In genomic region chr17:30072613-30073012, GRCm38 (mm10) we compare ENCODE assay signal across 22 mouse cellular contexts.
"Had no signal": no experiment of that assay in that cellular context is flagged by ENCODE, and none has a peak within 500 bp of the region (broad histone marks: within the 10 kb centered on the region; RNA-seq: fewer than 3 reads in every experiment).

No protein-coding gene starts in this region.

- DNase-seq: kidney, adult 9 months; kidney, postnatal 25 days; layer of hippocampus, adult 9-11 months; layer of hippocampus, postnatal 36 days; liver, postnatal 0 days; lung, embryonic 14.5 days; right cerebral cortex, adult 18-20 months; right cerebral cortex, postnatal 14 days; right cerebral cortex, postnatal 4 days; thymus, adult 18-20 months; thymus, postnatal 36 days had no signal

- ATAC-seq: liver, postnatal 0 days; lung, postnatal 0 days; midbrain, embryonic 15.5 days had no signal

- H3K27ac ChIP-seq: kidney, postnatal 0 days; left cerebral cortex, adult 2 months; liver, embryonic 14.5 days; macrophage; midbrain, embryonic 12.5 days; midbrain, embryonic 15.5 days; neural tube, embryonic 12.5 days; neural tube, embryonic 15.5 days had no signal

- H3K27me3 ChIP-seq: midbrain, embryonic 12.5 days; midbrain, embryonic 15.5 days; neural tube, embryonic 12.5 days; neural tube, embryonic 15.5 days had no signal

- H3K36me3 ChIP-seq: midbrain, embryonic 15.5 days; neural tube, embryonic 12.5 days; neural tube, embryonic 15.5 days had no signal

- H3K4me1 ChIP-seq: neural tube, embryonic 12.5 days had no signal

- H3K4me3 ChIP-seq: layer of hippocampus, adult 2 months; left cerebral cortex, adult 2 months; midbrain, embryonic 12.5 days; midbrain, embryonic 15.5 days; neural tube, embryonic 12.5 days; neural tube, embryonic 15.5 days had no signal

- H3K9me3 ChIP-seq: midbrain, embryonic 12.5 days; midbrain, embryonic 15.5 days; neural tube, embryonic 12.5 days; neural tube, embryonic 15.5 days had no signal

- H3K4me2 ChIP-seq: liver, embryonic 11.5 days; lung, embryonic 14.5 days; midbrain, embryonic 12.5 days; midbrain, embryonic 15.5 days; neural tube, embryonic 12.5 days; neural tube, embryonic 15.5 days had no signal

- H3K9ac ChIP-seq: liver, embryonic 14.5 days; liver, postnatal 0 days; lung, embryonic 14.5 days; midbrain, embryonic 12.5 days; midbrain, embryonic 15.5 days; neural tube, embryonic 12.5 days; neural tube, embryonic 15.5 days had no signal
